Mouse (Mus musculus) gastrocnemius, postnatal 4 days (tissue): ENCODE data around the gene Tpm1. TPM values are rescaled to one million over a fixed set of nuclear protein-coding genes. Genes with fewer than 3 reads are reported as not detected.
A peak's percentile ranks its signal among the peaks of the same experiment; 100 is the strongest.

Experiments
- DNase-seq, 2 experiments: peaks; one replicate each; pipeline ENCODE4 v3.0.0; 2021 to 2022; ENCODE audit warnings: low spot score in 2 of 2, mixed read lengths in 2 of 2
- total RNA-seq, 2 experiments: library from RNA; stranded (reverse); gene quantifications; 2 replicates each; pipeline ENCODE4 v1.2.3; 2021

Gene Tpm1
- total RNA-seq, 2 experiments from 2014 or later: 7,029 to 7,975 TPM

DNA sequence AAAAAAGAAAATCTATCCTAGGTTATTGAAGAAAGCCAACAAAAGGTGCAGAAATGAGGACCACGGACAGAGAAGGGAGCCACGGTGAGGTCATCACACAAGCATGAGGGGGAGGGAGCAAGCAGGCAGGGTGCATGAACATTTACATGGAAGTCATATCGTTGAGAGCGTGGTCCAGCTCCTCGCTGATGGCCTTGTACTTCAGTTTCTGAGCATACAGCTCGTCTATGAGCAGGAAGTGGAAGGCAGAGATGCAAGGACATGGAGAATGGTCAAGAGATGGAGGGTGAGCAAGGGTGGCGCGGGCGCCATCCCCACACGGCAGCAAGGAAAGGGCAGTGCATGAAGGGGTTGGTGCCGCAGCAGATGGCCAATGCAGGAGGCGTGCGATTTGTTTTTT lies 19.7 kb downstream of the Tpm1 start:
- no peak for DNase-seq

DNA sequence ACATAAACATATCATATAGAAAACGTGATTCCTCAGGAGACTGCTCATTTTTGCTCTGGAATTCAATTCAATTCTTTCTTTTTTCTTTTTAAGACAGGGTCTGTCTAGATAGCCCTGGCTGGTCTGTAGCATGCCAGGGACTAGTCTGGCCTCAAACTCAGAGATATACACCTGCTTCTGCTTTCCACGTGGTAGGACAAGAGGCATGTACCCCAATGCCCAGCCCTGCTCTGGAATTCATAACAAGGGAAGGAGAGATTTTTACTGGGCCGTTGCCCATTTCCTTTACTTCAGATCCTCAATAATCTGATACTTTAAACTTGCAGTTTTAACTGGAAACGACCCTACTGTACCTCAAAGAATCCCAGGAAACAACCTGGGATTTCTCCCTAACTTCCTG lies 20.3 kb downstream of the Tpm1 start:
- DNase-seq: no peak

DNA sequence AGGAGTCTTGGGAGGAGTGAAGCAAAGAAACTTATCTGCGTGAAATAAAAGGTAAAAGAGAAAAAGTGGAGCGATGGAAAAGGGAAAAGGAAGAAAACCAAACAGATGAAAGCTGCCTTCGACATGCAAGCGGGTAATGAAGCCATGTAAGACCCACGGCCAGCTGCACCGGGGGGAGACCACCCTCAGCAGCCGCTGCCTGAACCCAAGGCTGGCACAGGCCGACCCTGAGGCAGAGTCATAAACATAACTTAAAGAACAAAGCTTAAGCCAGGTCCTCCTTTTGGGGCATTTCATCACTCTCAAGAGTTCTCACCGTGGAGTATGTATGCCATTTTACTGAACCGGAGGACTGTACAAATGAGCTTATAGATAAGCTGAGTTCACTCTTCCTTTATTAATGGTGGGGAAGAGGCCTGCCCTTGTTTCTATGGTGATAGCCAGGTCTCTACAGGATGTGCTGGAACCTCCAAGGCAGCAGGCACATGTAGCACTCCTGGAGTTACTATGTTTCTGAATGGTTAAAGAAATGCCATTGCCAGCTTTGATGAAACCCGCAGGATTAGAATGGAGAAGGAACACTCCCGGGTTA lies 21.0 kb downstream of the Tpm1 start:
- no peak for DNase-seq

DNA sequence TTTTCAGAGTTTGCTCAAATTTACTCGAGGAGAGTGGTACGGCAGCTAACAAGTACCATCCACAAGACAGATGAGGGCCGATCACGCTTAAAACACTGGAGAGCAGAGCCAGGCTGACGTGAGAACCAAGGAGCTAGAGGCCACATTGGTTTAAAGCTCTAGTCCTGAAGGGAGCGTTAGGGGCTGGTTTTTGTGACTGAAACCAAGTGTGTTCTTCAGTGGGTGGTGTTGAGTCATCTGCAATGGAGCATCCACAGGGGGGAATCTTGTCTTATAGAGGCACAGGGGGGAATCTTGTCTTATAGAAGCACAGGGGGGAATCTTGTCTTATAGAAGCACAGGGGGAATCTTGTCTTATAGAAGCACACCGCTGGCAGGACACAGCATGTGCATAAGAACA lies 22.3 kb downstream of the Tpm1 start:
- DNase-seq: no peak

DNA sequence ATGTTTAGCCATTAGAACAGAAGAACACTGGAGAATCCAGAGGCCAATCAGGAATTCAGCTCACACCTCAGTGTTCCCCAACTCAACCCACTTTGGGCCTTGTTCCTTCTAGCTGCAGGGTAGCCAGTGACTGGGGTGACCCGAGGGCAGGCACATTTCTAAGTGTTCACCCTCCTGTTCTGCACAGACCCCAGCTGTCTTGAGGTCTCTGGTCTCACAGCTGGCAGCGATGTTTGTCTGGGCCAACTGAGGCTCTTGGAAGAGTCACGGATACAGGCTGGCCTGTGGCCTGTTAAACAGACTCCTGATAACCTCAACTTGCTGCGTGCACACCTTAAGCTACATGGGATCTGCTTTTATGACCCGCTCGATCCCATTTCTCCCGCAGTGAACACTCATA lies 23.1 kb downstream of the Tpm1 start:
- DNase-seq: no peak

DNA sequence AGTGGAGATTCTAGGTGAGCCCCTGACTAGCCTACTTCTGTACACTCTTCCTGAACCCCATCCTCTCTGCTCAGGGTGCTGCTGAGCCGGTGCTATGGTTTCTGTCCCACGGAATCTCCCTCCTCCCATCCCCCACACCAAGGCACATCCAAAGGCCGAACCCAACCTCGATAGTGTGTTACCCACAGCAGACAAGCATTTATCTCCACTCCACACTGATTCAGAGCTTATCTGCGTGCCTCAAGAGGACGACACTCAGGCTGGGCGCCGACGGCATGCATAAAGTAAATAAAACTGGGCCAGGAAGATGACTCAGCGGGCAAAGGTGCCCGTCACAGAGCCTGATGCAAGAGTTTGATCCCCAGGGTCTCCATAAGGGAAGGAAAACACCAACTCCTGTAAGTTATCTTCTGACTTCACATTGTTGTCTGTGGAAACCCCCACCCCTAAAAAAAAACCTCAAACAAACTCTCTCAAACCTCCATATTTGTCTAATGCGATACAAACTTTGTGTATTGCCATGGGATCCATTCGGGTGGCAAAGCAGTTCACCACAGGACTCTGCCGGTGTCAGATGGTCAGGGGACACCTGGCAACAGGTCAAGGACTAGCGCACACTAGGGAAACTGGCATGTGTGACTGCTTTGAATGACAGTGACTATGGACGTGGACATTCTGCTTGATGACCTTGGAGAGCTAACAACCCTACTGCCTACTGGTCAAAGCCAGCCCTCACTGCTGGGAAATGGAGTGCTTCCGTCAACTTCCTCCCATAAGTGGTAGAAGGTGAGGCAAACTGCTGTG lies 24.1 kb downstream of the Tpm1 start:
- no peak for DNase-seq

DNA sequence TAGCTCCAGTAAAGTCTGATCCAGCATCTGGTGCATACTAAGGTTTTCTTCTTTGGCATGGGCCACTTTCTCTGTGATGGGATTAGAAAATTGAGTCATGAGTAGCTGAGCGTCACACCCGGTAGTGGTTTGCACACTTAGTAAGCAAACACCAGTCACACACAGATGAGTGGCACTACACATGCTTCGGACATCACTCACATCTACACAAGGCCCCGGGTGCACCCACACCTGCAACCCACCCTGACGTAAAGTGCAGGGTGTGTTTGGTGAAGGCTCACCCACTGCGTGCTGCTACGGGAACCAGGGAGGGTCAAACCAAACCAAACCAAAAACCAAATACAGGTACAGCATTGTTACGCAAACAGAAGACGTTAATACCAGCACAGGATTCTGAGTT lies 25.8 kb downstream of the Tpm1 start:
- no peak for DNase-seq

DNA sequence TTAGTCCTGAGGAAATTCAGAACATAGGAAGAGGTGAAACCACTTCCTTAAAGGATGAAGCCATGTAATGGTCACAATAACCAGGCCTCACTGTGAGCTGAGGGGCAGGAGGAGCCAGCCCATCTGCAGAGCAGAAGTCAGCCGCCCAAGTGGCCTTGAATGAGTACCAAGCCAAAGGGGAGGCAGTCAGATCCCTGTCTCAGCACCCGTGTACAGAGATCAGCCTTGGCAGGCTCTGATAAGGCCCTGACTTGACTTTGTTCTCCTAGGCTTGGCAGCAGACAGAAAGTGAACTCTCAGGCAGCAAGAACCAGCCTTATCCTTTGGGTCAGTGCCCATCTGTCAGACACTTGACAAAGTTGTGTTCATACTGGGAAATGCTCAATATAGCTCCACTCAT lies 29.1 kb downstream of the Tpm1 start:
- DNase-seq: no peak

DNA sequence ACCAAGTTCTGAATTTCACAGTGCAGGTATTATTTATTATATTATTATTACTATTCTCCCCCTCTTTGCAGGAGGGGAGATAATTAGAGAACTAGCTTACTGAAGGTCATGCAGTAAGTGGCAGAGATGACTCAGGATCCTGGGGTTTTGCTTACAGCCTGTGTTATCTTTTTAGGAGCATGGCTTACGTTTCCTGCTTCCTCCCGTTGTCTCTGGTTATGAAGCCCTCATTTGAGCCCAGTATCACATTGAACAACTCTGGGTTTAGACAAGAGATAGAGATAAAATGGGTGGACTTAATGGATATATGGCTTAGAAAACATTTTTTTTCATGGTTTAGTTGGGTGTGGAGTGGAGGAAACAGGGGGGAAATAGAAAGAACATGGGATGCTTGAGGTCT lies 35.7 kb downstream of the Tpm1 start:
- DNase-seq: no peak

DNA sequence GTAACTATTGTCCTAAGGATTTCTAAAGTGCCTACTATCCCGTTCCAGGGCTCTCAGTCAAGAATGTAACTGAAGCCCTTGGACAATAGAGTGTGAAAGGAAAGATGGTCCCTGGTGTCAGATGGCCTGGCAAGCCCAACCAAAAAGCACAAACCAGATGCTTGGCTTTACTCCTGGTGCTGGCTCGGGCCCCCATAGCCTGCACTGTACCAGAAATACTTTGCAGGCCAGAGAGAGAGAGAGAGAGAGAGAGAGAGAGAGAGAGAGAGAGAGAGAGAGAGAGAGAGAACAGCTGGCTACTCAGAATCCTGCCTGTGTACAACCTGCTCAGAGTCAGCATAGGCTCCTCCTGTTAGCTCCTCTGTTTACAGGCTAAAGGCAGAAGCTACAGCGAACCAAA lies 36.7 kb downstream of the Tpm1 start:
- peak; percentile 75 to 93 for DNase-seq

DNA sequence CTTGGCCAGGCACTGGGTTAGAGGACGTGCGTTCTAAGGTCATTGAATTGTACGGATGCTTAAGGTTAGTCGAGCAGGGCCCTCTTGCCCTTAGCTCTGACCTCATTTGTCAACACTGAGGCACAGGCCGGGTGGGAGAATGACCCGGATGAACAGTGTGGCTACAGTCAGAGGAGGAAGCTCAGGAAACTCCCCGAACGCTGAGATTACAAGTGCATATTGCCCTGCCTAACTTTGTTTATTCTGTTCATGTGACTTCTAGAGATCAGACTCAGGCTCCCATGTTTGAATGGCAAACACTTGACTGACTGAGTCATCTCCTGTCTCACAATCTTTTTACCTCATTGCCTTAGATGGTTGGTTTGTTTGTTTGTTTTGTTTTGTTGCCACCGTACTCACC lies 37.7 kb downstream of the Tpm1 start:
- no peak for DNase-seq

DNA sequence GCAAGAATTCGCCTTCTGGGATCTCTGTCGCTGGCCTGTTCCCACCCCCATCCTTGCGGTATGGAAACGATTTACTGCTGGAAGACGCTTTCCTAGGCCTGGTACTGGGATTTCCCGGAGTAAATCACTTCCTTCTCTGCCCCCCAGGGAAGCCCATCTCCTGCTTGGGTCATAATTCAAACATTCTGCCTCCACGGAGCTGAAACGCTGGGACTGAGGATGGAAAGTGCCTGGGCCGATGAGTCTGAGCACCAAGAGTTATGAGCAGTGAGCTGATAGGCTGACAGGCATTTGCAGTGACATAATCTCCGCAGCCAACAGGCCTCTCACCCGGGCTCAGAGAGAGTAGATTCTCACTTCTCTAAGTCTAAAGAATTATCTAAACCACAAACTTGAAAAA lies 40.4 kb downstream of the Tpm1 start:
- DNase-seq: no peak

DNA sequence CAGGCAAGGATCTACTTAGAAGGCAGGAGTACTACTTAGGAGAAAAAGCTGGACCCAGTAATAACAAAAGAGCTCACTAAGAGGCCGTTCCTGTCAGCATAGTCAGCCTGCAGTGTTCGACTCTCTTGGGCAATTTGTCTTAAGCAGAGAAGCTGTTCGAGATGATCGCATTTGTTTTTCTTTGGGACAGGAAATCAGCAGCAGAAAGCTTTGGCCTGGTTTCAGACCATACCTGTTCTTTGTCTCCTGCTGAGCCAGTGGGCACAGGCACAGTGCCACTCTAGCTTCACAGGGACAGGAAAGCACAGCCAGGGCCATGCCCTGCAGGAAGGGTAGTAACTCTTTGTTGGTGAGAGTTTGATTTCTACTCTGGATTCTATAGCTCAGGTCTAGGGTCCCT lies 42.8 kb downstream of the Tpm1 start:
- no peak for DNase-seq

DNA sequence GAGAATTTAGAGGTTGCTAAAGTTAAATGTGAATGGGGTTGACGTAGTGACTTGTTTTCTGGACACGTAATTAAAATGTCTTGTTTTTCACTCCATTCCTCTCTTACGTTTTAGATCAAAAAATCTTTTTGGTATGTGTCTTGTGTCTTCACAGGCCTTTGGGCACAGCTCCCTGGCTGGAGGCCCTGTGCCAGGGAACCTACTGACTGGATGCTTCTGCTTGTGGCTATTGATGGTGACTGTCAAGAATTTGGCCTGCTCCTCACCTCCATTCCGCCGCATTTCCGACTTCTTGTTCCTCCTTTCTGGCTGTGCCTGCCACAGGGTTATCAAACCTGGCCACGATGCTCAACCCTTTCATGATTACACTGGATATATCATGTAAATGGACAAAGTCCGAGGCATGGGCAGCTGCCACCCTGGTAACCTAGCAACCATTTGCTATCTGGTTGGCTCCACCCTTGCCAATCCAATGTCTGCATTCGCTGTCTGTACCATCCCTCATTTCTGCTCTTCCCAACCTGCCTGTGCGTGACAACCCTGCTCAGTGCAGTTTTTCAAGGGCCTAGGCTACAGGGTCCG lies 44.0 kb downstream of the Tpm1 start:
- DNase-seq: no peak

DNA sequence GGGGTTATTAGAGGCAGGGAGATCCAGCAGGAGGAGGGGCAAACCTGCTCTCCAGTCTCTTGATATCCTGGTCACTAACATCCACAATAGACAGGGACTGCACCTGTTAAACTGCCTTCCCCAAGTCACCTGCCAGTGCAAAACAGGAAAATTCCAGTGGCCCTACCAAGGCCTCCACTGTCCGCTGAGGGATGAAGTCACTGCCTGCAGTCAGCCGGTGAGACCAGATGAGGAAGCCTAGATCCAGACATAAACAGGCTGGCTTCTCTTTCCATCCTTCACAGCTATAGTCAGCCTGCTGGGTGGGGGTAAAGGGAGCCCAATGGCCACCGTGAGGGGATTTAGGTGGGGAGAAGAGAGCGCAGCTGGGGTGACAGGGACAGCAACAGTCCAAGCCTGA lies 45.5 kb downstream of the Tpm1 start:
- DNase-seq: no peak

DNA sequence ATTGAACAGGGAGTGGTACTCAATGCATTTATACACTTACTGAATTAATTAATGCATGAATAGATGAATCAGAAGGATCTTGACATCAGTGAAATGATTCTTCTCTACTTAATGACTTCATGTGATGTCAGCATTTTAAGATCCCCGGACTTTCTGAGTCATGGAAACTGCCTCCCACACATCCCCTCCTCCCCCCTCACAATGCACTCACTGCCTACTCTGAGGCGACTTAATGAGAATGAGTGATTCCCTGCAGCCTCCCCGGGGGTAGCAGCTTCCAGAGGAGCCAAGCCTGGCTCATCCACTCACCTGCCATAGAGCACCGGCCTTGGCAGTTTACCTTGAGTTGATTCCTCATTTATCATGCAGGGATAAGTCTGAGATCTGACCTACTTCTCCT lies 46.0 kb downstream of the Tpm1 start:
- DNase-seq: no peak

DNA sequence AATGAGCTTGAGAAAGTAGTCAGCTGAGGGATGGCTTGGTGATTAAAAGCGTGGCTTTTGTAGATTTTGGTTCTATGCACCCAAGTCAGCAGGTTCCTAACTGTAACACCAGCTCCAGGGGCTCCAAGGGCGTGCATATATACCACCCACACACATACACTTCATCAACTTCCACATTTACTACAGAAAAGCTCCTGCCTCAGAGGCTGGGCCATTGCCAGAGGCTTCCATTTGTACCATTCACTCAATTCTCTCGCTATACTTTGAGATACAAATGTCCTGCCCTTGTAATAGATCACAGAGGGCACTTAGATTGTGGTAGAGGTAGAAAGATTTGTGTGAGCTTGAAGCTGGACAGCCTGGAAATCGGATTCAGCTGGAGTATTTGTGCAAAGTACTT lies 47.7 kb downstream of the Tpm1 start:
- DNase-seq: no peak

DNA sequence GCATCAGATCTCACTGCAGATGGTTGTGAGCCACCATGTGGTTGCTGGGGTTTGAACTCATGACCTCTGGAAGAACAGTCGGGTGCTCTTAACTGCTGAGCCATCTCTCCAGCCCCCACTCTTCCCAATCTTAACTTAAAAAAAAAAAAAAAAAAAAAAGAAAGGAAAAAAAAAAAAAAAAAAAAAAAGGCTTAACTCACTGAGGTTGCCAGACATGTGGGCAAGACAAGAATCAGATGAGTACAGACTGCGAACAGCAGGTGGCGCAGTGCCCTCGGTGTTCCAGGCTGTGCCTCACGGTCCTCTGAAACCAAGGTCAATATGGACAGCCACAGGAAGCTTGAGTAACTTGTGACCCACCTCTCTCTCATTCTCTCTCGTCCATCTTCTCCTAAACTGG lies 48.2 kb downstream of the Tpm1 start:
- DNase-seq: peak; percentile 43 to 82

DNA sequence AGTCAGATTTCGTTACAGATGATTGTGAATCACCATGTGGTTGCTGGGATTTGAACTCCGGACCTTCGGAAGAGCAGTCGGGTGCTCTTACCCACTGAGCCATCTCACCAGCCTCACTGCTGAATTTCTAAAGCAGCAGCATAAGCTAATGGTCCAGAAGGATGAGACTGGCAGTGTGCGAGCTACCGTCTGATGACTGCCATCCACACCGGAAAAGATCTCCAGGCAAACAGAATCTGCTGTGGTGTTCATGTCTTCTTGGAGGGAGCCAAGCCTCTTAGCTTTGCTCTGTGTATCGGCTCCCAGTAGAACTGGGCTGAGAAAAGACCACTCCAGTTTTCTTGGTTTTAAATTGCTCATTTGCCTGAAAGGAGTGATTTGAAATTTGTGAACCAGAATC lies 49.5 kb downstream of the Tpm1 start:
- no peak for DNase-seq

DNA sequence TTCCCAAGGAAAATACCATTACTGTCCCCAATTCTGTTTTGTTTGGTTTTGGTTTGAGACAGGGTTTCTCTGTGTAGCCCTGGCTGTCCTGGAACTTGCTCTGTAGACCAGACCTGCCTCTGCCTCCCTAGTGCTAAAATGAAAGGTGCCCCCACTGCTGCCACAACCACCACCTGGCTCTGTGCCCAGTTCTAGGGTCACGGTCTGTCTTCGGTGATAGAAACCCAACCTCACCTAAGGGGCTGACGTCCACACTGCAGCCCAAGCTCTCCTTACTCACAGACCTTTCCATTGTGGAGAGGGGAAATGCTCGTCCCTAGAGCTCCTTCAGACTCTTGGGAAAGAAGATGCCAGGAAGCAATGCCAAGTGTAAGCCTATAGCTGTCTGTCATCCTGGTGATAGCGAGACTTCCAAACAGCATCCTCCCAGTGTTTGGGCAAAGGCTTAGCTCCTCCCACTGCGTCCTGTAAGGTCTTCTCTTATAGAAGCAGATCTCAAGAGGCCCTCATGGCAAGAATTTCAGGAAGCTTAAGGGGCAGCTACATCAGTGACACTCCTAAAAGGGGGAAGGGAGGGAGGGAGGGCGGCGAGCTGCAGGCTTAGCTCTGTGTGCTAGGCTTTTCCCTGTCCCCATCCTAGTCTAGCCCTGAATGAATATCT lies 57.3 kb downstream of the Tpm1 start:
- no peak for DNase-seq

DNA sequence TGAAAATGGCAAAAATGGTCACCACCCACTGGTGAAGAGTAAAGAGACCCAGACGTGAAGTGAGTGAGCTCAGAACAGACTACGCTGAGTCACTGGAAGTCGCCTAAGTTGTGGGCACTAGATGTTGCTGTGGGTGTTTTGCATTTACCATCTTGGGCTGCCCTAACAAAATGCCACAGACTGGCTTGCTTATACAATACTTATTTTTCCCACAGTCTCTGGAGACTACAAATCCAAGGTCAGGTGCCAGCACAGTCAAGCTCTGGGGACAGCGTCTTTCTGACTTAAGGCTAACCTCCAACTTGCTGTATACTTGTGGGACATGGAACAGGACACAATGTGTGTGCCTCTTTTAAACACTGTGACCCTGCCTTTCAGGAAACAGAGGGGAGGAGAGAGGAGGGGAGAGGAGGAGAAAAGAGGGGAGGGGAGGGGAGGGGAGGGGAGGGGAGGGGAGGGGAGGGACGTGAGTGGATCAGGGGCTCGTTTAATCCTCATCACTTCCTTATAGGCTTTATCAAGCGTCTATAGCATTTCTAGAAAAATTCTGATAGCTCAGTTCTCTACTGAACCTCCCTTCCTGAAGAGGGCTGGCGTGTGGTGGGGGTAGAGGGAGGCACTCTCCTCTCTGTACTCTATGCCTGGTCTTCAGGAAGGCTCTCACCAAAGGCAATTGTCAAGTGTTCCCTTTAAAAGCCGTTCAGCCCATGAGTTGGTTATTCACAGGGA lies 58.0 kb downstream of the Tpm1 start:
- no peak for DNase-seq

DNA sequence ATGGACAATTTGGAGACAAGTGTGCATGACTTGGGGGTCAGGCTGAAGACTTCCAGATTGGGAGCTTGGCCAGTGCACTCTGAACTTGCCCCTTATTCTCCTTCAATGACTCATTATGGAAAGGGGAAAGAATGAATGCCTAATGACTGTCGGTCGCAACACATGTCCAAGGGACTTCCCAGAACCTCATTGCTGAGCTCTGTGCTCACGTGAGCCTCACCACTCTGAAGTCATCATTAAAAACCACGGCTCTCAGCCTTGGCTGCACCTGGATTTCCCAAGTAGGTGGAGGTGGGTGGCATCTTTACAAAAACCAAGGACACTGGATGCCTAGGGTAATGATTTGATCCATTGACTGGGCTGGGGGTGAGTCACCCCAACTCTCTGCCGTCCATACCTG lies 59.2 kb downstream of the Tpm1 start:
- DNase-seq: no peak
